Mouse (Mus musculus): ENCODE measurements at regions not wholly inside any gene's neighbourhood (a gene's known extent, or its start where the extent isn't known, plus 50 kb on each side); places are given as distances from the start of the nearest gene placed in this dataset.
A peak's percentile ranks its signal among the peaks of the same experiment; 100 is the strongest.

DNA sequence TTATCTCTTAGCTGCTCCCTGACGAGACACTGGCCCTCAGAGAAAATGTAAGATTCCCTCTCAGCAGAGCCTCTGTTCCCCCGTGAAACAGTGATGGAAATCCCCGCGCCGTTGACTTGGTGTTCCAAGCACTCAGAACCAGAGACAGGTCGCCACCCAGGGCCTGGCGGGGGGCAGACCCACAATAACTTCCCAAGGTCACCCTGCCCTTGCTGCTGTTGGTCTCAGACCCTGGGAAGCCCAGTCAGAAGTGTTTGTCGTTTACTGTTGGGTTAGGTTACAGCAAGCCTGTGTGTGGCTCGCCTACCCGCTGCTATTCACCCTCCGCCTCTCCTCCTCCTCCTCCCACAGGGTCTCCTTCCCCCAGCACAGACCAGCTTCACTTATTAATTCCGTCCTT lies 154.2 kb upstream of the Eomes start:
- DNase-seq (ENCODE audit: inconsistent ontology term): no peak

DNA sequence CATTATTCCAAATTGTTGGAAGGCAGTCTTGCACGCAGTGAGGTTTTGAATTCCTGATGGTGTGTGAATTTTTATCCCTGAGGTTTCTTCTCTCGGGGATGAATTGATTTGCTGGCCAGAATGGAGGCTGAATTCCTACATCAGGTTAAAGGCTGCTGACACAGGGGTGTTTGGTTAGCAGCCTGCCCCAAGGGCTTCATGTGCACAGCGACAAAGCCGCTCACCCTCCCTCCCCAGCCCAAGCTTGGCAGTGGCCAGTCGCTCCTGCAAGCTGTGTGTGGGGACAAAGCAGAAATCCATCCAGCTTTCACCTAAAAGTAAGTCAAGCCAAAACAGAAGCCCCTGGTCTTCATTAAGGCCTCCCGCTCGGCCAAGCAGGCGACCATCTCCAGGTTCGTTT lies 151.4 kb upstream of the Eomes start:
- no peak for DNase-seq (ENCODE audit: inconsistent ontology term)

DNA sequence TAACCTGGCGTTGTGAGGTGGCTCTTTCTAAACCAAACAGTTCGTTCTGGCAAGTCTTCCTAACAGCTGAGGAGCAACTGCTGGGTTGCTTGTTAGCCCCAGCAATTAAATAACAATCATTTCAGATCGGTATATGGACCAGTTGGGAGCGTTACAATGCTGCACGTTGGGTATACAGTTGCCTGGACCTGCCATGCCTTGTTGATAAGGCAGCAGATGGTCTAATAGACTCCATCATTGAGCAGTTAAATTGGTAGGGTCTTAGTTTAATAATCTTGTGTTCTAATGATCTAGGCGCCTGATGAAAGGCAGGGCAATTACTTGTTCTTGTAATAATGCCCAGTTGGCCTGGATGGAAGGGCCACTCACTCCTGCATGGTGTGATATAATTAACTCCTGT lies 150.1 kb upstream of the Eomes start:
- DNase-seq (ENCODE audit: inconsistent ontology term): no peak

DNA sequence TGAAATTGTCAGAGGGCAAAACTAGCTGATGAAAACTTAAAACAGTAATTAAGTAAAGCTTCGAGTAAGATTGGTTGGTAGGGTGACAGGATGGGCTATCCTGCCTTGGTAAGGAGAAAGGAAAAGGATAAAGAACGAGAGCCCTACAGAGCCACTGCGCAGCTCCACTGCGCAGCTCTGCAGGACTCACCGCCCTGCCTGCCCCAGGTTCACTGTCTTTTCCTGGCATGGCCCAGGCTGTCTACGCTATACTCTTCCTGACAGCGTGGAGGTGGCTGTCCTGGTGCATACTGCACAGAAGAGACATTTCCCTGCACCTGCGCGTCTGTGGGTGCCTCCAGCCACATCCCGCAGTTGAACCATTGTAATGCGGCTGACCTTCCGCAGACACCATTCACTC lies 136.6 kb upstream of the Eomes start:
- DNase-seq (ENCODE audit: inconsistent ontology term): no peak

DNA sequence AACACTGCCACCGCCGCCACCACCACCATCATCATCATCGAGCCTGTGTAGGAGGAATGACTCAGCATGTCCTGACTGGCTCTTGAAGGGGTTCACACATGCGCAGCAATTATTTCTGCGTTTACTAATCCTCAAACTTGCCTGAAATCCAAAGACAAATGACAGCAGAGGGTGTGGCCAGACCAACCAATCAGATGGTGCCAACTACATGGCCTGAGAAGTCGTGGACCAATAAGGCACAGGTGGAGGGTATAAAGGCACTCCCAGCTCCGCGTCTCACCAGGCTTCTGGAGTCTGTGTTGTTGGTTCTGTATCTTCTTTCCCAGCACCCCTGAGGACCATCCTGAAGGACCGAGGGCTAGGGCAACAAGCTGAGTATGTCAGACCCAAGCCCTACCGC lies 123.1 kb upstream of the Eomes start:
- DNase-seq (ENCODE audit: inconsistent ontology term): no peak

DNA sequence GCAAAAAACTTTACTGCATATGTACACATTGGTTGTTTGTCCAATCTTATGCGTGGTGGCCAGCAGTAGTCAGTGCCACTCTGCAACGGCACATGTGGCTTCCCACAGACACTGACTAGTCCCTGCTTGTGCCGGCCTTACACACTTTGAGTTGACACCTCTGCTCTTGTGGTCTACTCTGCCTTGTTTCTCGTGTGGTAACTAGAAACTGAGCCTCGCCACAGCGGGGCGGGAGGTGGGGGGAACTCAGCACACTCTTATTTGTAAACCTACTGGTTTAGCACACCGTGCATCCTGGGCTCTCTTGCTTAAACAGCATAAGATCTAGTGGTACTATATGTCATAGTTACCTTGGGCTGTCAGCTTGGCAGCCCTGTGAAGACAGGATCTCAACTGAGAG lies 120.6 kb upstream of the Eomes start:
- DNase-seq (ENCODE audit: inconsistent ontology term): no peak

DNA sequence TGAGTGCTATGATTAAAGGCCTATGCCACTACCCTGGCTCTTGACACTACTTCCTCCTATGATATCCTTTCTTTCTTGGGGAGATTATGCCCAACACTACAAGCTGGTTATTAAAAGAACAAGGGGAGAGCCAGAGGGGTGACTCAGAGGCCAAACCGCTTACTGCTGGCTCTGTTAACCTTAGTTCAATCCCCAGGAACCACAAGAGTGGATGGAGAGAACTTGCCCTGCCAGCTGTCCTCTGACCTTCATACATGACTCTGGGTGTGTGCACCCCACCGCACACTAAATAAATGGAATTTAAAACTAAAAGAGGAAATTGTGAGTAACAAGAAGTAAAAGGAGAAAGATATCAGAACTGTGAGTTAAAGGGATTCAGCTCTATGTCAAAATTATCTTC lies 114.1 kb upstream of the Eomes start:
- no peak for DNase-seq (ENCODE audit: inconsistent ontology term)

DNA sequence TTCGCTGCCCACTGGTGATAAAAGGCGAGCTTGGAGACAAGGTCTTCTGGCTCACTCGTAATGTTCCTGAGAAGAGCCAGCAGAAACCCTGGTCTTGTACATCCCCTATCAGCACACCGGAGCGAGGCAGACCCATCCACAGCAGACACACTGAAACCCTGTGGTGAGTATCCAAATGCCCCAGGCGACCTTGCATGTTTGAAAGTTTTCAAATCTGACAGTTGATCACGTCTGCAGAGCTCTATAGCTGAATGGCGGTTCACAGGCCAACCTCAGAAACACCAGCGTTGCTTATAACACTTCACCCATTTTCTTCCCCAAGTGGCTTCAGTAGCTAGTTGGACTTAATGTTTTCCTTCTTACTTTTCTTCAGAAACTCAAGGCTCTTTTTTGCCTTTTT lies 112.6 kb upstream of the Eomes start:
- DNase-seq (ENCODE audit: inconsistent ontology term): no peak

DNA sequence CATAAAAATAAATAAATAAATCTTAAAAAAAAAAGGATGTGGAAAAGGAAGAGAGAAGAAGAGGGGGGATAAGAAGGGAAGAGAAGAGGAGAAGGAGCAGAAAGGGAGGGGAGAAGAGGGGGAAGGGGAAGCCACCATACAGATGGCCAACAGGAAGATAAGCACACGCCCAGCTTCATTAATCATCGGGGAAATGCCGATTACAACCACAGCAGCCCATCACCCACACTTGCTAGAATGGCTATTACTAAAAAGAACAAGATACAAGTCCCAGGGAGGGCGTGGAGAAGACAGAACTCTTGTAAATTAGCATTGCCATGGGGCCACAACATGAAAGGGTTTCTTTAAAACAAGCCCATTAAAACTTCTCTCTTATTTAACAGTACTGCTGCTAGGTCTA lies 110.7 kb upstream of the Eomes start:
- no peak for DNase-seq (ENCODE audit: inconsistent ontology term)

DNA sequence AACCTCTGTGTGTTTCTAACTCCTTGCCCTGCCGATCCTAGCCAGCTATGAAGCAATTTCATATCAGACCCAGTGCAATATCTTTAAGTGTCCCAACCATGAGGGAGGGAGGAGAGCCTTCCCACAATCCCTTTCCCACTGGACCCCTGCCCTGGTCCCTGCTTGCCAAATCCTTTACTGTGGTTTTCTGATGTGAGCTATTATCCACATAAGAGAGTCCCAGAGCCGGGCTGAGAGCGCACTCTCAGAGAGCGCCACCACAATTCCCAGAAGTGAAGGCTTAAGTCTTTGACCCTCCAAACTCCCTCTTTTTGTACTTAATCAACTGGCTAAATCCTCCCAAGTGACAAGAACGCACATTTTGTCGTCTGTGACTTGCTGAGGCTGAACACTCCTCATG lies 107.4 kb upstream of the Eomes start:
- DNase-seq (ENCODE audit: inconsistent ontology term): no peak

DNA sequence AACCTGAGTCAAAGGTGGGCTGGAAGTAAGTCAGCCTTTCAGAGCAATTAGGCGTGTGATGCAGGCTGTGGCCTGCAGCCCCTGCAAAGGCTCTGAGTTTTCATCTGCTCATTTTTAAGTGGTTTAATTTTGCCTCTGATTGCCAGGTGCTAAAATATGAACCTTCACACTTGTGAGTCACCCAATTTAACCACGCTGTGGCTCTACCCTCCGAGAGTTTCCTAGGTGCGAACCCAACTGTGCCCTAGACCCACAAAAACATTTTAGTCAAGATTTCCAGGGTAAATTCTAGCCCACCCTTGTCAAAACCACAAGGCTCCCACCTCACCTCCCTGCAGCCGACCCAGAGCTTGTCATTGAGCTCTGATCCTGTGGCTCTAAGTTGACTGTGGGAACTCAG lies 103.3 kb upstream of the Eomes start:
- no peak for DNase-seq (ENCODE audit: inconsistent ontology term)

DNA sequence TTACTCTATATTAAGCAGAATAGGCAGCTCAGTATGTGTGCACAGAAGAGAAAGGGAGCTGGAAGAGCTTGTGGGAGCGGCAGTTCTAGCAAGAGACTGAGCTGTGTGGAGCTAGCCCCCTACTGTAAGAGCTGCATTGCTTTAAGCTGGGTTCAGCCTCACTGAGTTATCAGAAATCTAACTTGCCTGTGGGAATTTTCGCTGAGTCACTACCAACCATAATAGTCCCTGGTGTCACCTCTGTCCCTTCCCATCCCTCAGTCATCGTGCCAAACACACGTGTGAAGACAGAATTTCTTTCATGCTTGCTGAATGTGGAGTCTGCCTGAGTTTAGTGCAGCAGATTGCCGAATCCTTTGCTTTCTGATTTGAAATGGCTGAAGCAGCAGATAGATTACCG lies 99.0 kb upstream of the Eomes start:
- DNase-seq (ENCODE audit: inconsistent ontology term): peak; percentile 22

DNA sequence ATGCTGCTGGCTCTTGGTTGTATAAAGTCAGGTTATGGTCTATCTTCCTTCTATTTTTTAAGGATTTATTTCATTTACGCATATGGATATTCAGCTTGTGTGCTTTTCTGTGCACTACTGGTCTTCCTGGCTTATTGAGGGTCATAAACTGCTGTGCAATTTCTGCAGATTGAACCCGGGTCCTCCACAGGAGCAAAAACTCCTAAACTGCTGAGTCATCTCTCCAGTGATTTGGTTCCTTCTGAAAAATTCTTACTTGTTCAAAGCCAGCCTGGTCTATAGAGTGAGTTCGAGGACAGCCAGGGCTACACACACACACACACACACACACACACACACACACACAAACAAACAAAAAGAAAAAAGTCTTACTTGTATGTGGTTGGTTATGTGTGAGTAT lies 95.5 kb upstream of the Eomes start:
- DNase-seq (ENCODE audit: inconsistent ontology term): no peak

DNA sequence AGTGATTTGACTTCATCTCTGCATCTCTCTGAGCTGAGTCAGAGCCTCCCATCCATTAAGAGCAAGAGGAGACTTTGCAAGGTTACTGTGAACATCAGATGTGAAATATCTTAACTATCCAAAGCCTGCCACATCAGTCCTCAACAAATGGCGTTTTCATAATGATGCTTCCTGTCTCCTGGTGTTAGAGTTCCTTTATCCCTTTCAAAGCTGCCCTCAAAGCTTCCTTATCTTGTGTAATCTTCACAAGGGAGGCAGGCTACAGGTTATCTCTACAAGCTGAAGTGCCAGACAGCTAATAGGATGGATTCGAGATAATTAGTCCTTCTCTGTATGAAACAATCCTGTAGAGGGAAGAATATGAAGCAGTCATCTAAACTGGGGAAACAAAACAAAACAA lies 93.4 kb upstream of the Eomes start:
- peak; percentile 52 for DNase-seq (ENCODE audit: inconsistent ontology term)

DNA sequence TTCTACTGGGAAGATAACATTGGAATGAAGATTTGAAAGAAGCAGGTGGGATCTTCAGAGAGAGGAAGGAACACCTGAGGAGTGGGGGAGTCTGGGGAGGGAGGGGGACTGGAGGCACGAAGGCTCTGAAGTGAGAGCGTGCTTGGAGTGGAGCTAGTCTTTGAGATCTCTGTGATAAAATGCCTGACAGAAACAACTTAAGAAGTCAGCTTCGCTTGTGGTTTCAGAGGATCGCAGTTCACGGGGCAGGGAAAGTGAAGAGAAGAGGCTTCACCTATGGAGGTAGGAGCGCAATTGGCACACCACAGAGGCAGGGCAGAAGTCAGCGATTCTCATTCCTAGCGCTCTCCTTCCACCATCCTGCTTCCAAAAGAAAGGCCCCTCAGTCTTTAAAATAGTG lies 90.4 kb upstream of the Eomes start:
- DNase-seq (ENCODE audit: inconsistent ontology term): no peak

DNA sequence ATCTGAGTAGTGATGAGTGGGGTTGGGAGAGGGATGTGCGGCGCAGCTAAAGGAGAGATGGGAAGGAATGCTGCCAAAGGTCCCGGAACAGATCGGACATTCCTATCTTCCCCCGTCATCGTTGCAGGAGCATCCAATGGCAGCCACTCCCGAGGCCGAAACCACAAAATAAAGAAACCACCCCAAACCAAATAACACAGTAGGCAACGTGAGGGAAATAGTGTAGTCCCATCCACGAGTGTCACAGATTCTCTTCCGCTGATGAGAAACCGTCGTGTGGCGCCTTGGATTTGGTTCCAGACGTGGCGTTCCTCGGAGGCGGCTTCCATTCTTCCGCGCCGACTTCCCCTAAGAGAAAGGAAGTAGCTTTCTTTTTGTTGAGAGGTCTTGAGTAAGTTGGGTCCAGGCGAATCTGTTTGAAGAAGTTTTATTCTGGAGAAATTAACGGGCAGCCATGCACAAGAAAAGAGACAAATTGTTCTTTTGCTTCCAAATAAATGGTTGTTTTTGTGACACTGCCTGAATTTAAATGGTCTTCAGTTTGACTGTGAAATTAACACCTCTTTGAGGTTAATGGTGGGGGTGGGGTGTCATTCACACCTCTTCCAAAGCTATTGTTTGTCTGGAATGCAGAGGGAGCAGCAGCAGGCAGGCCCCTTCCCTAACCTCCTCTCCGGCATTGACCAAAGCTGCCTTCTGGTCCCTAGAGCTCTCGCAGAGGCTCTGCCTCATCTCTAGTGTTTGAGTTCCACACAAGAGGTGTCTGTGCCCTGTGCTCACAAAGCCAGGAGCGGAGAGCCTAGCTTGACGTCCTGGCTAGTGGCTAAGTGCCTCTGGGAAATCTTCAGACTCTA lies 88.3 kb upstream of the Eomes start:
- peak; percentile 81 for DNase-seq (ENCODE audit: inconsistent ontology term)

DNA sequence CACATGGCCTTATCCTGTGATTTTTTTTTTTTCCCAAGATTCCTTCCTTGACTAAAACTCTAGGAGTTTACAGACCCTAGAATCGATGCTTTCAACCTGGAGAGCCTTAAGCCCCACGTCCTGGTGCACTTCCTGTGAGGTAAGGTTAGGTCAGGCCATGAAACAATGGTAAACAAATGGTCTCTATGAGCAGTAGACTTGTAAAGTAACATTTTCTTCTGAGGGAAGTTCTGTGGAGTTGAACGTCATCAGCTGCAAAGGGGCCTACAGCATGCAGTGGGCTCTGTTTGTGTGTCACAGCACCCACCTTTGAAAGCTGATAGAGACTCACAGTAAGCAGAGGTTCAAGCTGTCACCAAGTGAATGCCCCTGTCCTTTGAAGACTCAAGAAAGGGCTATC lies 87.3 kb upstream of the Eomes start:
- no peak for DNase-seq (ENCODE audit: inconsistent ontology term)

DNA sequence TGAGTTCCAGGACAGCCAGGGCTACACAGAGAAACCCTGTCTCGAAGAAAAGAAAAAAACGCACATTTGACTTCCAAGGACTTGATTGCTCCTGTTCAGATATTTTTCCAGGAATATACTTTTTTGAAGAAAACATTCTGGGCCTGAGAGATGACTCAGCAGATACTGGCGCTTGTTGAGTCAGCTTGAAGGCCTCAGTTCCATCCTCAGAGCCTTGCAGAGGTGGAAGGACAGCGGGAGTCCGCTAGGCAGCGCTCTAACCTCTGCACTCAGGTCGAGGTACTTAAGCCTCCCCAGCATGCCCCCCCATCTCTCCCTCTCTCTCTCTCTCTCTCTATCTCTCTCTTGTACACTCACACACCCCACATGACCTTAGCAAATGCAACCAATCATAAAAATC lies 86.3 kb upstream of the Eomes start:
- no peak for DNase-seq (ENCODE audit: inconsistent ontology term)

DNA sequence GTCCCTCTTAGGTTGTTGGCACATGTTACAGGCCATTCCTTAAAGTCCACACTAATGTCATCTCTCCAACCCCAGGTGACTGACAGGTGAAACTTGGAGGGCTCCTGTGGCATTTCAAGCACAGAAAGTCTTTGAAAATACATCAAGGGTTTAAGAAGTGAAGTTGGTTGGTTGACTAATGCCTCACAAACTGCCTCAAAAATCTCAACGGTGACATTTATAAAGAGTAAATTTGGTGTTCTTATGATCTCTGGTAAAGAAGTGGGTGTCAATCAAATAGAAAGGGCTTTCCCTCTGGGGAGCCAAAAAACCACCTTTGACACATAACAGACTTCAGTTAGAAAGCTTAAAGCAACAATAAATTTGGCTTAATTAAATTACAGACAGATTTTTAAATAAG lies 85.2 kb upstream of the Eomes start:
- no peak for DNase-seq (ENCODE audit: inconsistent ontology term)

DNA sequence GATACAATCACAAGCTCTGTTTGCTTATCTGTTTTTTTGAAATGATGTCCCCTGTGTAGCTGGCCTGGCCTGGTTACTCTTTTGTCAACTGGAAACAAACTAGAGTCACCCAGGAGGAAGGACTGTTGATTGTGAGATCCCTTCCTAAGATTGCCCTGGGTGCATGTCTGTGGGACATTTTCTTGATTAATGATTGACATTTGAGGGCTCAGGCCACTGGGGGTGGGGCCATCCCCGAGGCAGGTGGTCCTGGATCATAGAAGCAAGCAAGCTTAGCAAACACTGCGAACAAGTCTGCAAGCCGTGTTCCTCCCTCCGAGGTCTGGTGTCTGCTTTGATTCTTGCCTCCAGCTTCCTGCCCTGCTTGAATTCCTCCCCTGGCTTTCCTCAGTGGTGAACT lies 84.4 kb upstream of the Eomes start:
- no peak for DNase-seq (ENCODE audit: inconsistent ontology term)

DNA sequence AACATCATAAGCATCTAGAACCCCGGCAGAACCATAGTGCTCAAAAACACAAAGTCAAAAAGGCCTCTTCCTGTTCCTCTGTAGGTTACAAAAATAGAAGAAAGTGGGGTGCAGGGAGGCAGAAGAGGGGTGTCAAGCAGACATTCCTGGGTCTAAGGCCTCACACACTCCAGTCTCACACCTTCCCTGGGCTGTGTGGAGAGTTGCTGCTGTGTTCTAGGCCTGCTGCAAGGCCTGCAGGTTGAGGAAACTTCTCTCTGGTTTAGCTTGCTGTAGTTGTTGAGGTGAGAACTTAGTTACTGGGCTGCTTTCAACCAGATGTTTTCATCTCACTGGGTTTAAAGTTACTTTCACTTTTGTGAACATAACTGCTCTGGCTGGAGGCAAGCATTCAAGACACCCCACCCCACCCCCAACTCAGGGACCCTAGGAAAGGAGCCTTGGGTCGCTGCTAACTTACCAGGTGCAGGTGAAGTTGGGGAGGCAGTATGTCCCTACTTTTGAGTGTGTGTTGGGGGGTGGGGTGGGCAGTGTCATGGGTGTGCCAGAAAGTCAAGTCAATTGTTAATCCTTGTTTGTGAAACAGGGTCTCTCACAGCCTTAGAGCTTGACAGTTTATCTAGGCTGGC lies 81.5 kb upstream of the Eomes start:
- no peak for DNase-seq (ENCODE audit: inconsistent ontology term)

DNA sequence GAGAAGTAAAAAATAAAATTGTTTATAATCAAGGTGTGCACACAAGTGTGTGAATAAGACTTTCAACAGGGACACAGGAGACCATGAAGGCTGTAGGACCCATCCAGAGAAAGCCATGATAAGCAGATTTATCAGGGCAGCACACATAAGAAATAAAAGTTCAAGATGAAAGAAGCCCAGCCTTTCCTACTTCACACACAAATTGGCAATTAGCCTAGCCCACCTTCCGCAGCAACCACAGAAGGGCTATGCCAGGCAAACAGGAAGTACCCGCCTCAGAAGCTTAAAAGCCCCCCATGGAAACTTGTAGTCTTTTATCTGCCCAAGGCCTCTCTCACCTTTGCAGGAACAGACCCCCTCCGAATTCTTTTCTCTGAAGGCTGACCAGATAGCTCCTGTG lies 77.5 kb upstream of the Eomes start:
- no peak for DNase-seq (ENCODE audit: inconsistent ontology term)

DNA sequence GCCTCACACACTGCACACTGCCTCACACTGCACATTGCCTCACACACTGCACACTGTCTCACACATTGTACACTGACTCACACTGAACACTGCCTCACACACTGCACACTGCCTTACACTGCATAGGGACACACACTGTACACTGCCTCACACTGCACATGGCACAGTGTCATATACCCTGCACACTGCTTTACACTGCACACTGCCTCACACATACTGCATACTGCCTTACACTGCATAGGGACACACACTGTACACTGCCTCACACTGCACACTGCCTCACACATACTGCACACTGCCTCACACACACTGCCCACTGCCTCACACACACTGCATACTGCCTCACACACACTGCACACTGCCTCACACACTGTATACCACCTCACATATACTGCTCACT lies 76.8 kb upstream of the Eomes start:
- no peak for DNase-seq (ENCODE audit: inconsistent ontology term)

DNA sequence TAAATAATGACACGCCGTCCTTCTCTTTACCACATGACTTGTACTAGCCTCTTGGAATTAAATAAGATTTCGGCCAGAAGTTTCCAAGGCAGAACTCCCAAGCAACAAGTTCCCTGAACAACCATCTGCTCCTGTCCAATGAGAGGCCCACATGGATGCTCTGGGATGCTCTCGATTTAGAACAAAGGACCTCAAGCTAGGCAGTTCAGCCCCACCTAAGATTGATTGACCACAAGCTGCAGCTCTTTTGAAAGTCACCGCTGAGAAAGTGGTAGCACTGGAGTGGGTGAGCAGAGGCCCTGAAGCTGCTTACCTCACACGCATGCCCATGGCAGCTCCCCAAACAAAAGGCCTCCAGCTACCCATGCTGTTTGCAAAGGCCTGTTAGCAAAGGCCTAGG lies 73.1 kb upstream of the Eomes start:
- no peak for DNase-seq (ENCODE audit: inconsistent ontology term)
